Mouse (Mus musculus) embryonic stem cell, embryonic (primary cell): ENCODE data around the gene Trim31.

ENCODE experiments used
- CTCF ChIA-PET, 4 experiments: fragments of 300-600 bp in 2 of 4; fragments of 350-600 bp in 2 of 4; sonication (Branson Sonifier 250); formaldehyde crosslinking; loops; one replicate each; lab custom pipeline; 2022; ENCODE audit warnings: inconsistent platforms in 2 of 4; lab: Charles Lee
- POLR2A ChIA-PET, 4 experiments: fragments of 300-600 bp in 2 of 4; fragments of 350-600 bp in 2 of 4; sonication (Branson Sonifier 250); formaldehyde crosslinking; loops; one replicate each; lab custom pipeline; 2022; ENCODE audit warnings: antibody characterized with exemption in 4 of 4, inconsistent platforms in 1 of 4; lab: Charles Lee

Gene Trim31

GRCm38 (mm10) chr17:36885132-36885790 is 12.7 kb upstream of the Trim31 start:
- POLR2A ChIA-PET = no interaction called here
- CTCF ChIA-PET = interaction anchor here in 1 of 4 experiments (0.7 kb wide), 1 partner anchor 66 kb away, joined by 3 read pairs; no protein-coding TSS in a partner anchor

- ChIA-PET POLR2A (interaction anchor here in 1 of 4 experiments (3.6 kb wide), 1 partner anchor 23 kb away, joined by 8 read pairs; the partner anchor contains the start of gene Trim15), CTCF (no interaction called here)
These were observed 7.6 kb upstream of the Trim31 start, which contains the start of gene Trim40 for GRCm38 (mm10) chr17:36890073-36890903. Gene Trim40, minus strand, starts transcription at chr17:36890123.

GRCm38 (mm10) chr17:36891496-36891895 is 6.4 kb upstream of the Trim31 start:
- CTCF ChIA-PET = interaction anchor here (0.6 to 4.2 kb wide), 8 partner anchors 10 to 579 kb away, joined by 3 to 32 read pairs (median 12); no protein-coding TSS in a partner anchor
- POLR2A ChIA-PET = interaction anchor here in 2 of 4 experiments (0.6 to 3.6 kb wide), 4 partner anchors 13 to 136 kb away, joined by 3 to 10 read pairs (median 6); partner anchors contain the start of genes Trim15 (in 1 of the 2) and Trim26 (in 1 of the 2)

- POLR2A ChIA-PET = interaction anchor here (0.6 to 3.6 kb wide), 8 partner anchors 22 to 324 kb away, joined by 3 to 12 read pairs (median 4); partner anchors contain the start of genes Trim26 (in 2 of the 4) and Trim15 (in 1 of the 4)
- CTCF ChIA-PET = interaction anchor here (0.6 to 4.2 kb wide), 56 partner anchors 9 to 668 kb away, joined by 3 to 32 read pairs (median 4); partner anchors contain the start of genes Gabbr1 (in 2 of the 4) and Trim26 (in 2 of the 4)
These were observed 5.6 kb upstream of the Trim31 start for GRCm38 (mm10) chr17:36892362-36892761.

GRCm38 (mm10) chr17:36893387-36893786 is 4.5 kb upstream of the Trim31 start:
- CTCF ChIA-PET = interaction anchor here (0.7 to 4.2 kb wide), 24 partner anchors 10 to 876 kb away, joined by 3 to 32 read pairs (median 4); partner anchors contain the start of genes Gabbr1 (in 1 of the 4) and Trim26 (in 1 of the 4)
- POLR2A ChIA-PET = interaction anchor here (0.7 to 3.6 kb wide), 5 partner anchors 10 to 57 kb away, joined by 3 to 10 read pairs (median 4); partner anchors contain the start of genes Trim15 (in 1 of the 4) and Trim26 (in 1 of the 4)

- ChIA-PET POLR2A (interaction anchor here in 2 of 4 experiments (0.6 to 2.4 kb wide), 7 partner anchors 11 to 343 kb away, joined by 3 to 9 read pairs (median 4); partner anchors contain the start of gene Trim26 (in 1 of the 2)), CTCF (interaction anchor here (0.6 to 2.3 kb wide), 9 partner anchors 18 to 307 kb away, joined by 3 to 11 read pairs (median 4); no protein-coding TSS in a partner anchor)
These were observed 1.3 kb upstream of the Trim31 start for GRCm38 (mm10) chr17:36896583-36896982.

GRCm38 (mm10) chr17:36897065-36897464 is 853 bp upstream of the Trim31 start:
- POLR2A ChIA-PET = interaction anchor here in 3 of 4 experiments (0.5 to 2.4 kb wide), 8 partner anchors 10 to 346 kb away, joined by 3 to 9 read pairs (median 4); partner anchors contain the start of gene Trim26 (in 1 of the 3)
- CTCF ChIA-PET = interaction anchor here in 2 of 4 experiments (0.9 to 2.3 kb wide), 6 partner anchors 18 to 307 kb away, joined by 3 to 11 read pairs (median 5); no protein-coding TSS in a partner anchor

GRCm38 (mm10) chr17:36899376-36899775 is 1.5 kb downstream of the Trim31 start:
- CTCF ChIA-PET = interaction anchor here in 2 of 4 experiments (0.6 to 1.6 kb wide), 4 partner anchors 15 to 511 kb away, joined by 3 to 11 read pairs (median 5); partner anchors contain the start of gene Trim26 (in 1 of the 2)
- POLR2A ChIA-PET = interaction anchor here in 2 of 4 experiments (0.5 to 1.9 kb wide), 2 partner anchors 15 to 63 kb away, joined by 3 to 4 read pairs; partner anchors contain the start of gene Trim26 (in 1 of the 2)

GRCm38 (mm10) chr17:36900001-36900400 is 2.1 kb downstream of the Trim31 start:
- ChIA-PET POLR2A (interaction anchor here in 2 of 4 experiments (0.5 to 1.9 kb wide), 2 partner anchors 14 to 63 kb away, joined by 3 to 4 read pairs; partner anchors contain the start of gene Trim26 (in 1 of the 2)), CTCF (interaction anchor here in 3 of 4 experiments (0.6 to 1.6 kb wide), 6 partner anchors 14 to 510 kb away, joined by 3 to 5 read pairs (median 4); no protein-coding TSS in a partner anchor)

GRCm38 (mm10) chr17:36900691-36901090 is 2.8 kb downstream of the Trim31 start:
- ChIA-PET POLR2A (no interaction called here), CTCF (interaction anchor here in 3 of 4 experiments (0.6 to 1.6 kb wide), 7 partner anchors 13 to 303 kb away, joined by 3 to 5 read pairs (median 3); no protein-coding TSS in a partner anchor)

GRCm38 (mm10) chr17:36903651-36904050 is 5.7 kb downstream of the Trim31 start:
- ChIA-PET POLR2A (interaction anchor here in 2 of 4 experiments (0.5 to 1.4 kb wide), 7 partner anchors 12 to 179 kb away, joined by 3 to 5 read pairs (median 4); partner anchors contain the start of gene H2-M5 (in 1 of the 2)), CTCF (interaction anchor here (0.5 to 4.0 kb wide), 10 partner anchors 10 to 300 kb away, joined by 3 to 22 read pairs (median 7); no protein-coding TSS in a partner anchor)

- ChIA-PET CTCF (interaction anchor here in 2 of 4 experiments (0.5 to 1.0 kb wide), 2 partner anchors 15 to 308 kb away, joined by 3 to 8 read pairs; no protein-coding TSS in a partner anchor), POLR2A (interaction anchor here in 2 of 4 experiments (0.9 to 1.5 kb wide), 3 partner anchors 12 to 71 kb away, joined by 3 to 5 read pairs (median 4); partner anchors contain the start of gene Trim26 (in 1 of the 2))
These were observed 10.3 kb downstream of the Trim31 start for GRCm38 (mm10) chr17:36908235-36908634.

GRCm38 (mm10) chr17:36909802-36910201 is 11.9 kb downstream of the Trim31 start:
- ChIA-PET CTCF (interaction anchor here in 2 of 4 experiments (0.5 to 1.1 kb wide), 3 partner anchors 63 to 174 kb away, joined by 6 read pairs; no protein-coding TSS in a partner anchor), POLR2A (no interaction called here)

- ChIA-PET POLR2A (interaction anchor here (0.6 to 2.2 kb wide), 5 partner anchors 12 to 172 kb away, joined by 3 to 8 read pairs (median 3); partner anchors contain the start of gene Trim31 (in 1 of the 4)), CTCF (interaction anchor here in 2 of 4 experiments (0.6 to 4.0 kb wide), 7 partner anchors 11 to 288 kb away, joined by 3 to 31 read pairs (median 3); partner anchors contain the start of gene Trim31 (in 1 of the 2))
These were observed 14.1 kb downstream of the Trim31 start for GRCm38 (mm10) chr17:36912031-36912430.

- ChIA-PET CTCF (interaction anchor here (0.5 to 4.3 kb wide), 76 partner anchors 9 to 658 kb away, joined by 3 to 32 read pairs (median 4); partner anchors contain the start of genes Trim26 (in 3 of the 4) and H2-M5 (in 1 of the 4)), POLR2A (interaction anchor here (0.6 to 2.6 kb wide), 16 partner anchors 9 to 284 kb away, joined by 3 to 13 read pairs (median 3); no protein-coding TSS in a partner anchor)
These were observed 16.2 kb downstream of the Trim31 start for GRCm38 (mm10) chr17:36914108-36914507.

GRCm38 (mm10) chr17:36915076-36915475 is 17.2 kb downstream of the Trim31 start:
- ChIA-PET POLR2A (interaction anchor here in 3 of 4 experiments (0.7 to 2.6 kb wide), 10 partner anchors 8 to 133 kb away, joined by 3 to 13 read pairs (median 4); partner anchors contain the start of gene Trim26 (in 1 of the 3)), CTCF (interaction anchor here (0.5 to 4.3 kb wide), 46 partner anchors 8 to 328 kb away, joined by 3 to 32 read pairs (median 5); partner anchors contain the start of genes H2-M5 (in 1 of the 4) and Trim26 (in 1 of the 4))
